Mouse (Mus musculus) lung, adult 2 months (tissue): ENCODE measurements around the gene Gm5460. TPM values are rescaled to one million over a fixed set of nuclear protein-coding genes. Genes with fewer than 3 reads are reported as not detected.

Source experiments
- DNase-seq: peaks from one replicate; pipeline ENCODE4 v3.0.0; 2022
- H3K4me1 ChIP-seq: fragments of 200-500 bp; 2 replicates; pipeline ENCODE4 v1.6.1; 2011; ENCODE audit warnings: low read length; ENCODE audit not compliant: control insufficient read depth, insufficient read depth
- H3K4me3 ChIP-seq: fragments of 200-500 bp; replicated peaks from 2 replicates; pipeline ENCODE3; 2011; ENCODE audit warnings: low read depth, mild to moderate bottlenecking, control low read depth, low read length; ENCODE audit errors: extremely low read depth
- CTCF ChIP-seq: fragments of 200-500 bp; IDR thresholded peaks from 2 replicates; pipeline ENCODE4 v1.5.1; 2011; ENCODE audit warnings: mild to moderate bottlenecking, low read length, control low read depth; ENCODE audit not compliant: insufficient read depth
- POLR2A ChIP-seq: fragments of 200-500 bp; IDR thresholded peaks from 2 replicates; pipeline ENCODE4 v1.6.1; 2011; ENCODE audit warnings: low read depth, mild to moderate bottlenecking, control low read depth, low read length, borderline replicate concordance; ENCODE audit errors: extremely low read depth
- WGBS: fragments of 180-500 bp; shearing (Covaris S2); methylation state at CpG from one replicate; pipeline ENCODE4 v1.1.7; 2018; 5-methylcytosine and 5-hydroxymethylcytosine counted together
- polyA plus RNA-seq: library from polyadenylated mRNA; depleted of rRNA; stranded (reverse); fragments of >200 nt; gene quantifications from 2 replicates; pipeline ENCODE4 v1.2.3, GENCODE M21; 2012

Gene Gm5460
- polyA plus RNA-seq, 1 experiment = not detected

- H3K4me3 ChIP-seq = no peak overlapping the region
- TF ChIP-seq CTCF (no peak), POLR2A (no peak)
- no peak for DNase-seq
- no peaks in the 10 kb centered on the region for H3K4me1 ChIP-seq
Measured at GRCm38 (mm10) chr14:34000076-34000475, 16.5 kb upstream of the Gm5460 start.

DNA sequence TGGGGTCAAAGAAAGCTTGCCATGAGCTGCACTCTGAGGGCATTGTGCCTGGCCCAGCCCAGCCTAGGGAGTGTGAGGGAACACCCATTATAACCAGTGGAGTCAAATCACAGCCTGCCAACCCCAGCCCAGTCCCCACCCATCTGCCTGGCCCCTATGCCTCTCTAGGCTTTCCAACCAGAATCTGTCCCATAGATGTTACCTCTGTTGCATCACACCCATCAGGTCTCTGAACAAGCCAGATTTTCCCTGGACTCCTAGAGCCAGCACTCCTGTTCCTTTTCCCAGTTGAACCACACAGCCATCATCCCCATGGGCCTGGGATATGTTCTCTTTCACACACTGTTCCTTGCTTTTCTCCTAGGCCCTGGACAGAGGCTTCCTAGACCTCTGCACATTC lies 15.1 kb upstream of the Gm5460 start:
- TF ChIP-seq POLR2A (no peak), CTCF (no peak)
- DNase-seq = no peak
- no peaks in the 10 kb centered on the region for H3K4me1 ChIP-seq
- no peak overlapping the region for H3K4me3 ChIP-seq

DNA sequence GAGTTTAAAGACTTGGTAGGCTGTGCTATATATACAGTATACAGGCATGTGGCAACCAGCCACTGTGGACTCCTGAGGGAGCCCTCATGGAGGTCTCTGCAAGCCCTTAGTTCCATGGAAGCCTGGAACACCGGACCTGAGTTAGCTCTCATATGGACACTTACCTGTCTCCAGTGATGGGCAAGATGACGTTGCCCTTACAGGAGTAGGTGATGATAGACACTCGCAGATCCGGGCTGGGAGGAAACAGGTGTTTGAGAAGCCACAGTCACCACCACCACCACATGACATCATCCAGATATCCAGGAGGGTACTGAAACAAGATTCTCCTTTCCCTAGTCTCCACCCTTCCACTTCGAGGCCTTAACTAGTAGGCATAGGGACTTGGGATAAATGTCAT lies 14.2 kb upstream of the Gm5460 start:
- no peaks in the 10 kb centered on the region for H3K4me1 ChIP-seq
- TF ChIP-seq CTCF = no peak
- TF ChIP-seq POLR2A = no peak
- no peak overlapping the region for H3K4me3 ChIP-seq
- DNase-seq = no peak
- 84% methylated on average over 5 of the region's 5 CpGs for WGBS

- WGBS = 85% methylated on average over 3 of the region's 3 CpGs
- no peak for TF ChIP-seq POLR2A
- no peak for TF ChIP-seq CTCF
Measured at GRCm38 (mm10) chr14:34015063-34015462, 1.5 kb upstream of the Gm5460 start, which contains the start of gene Gm30083. Gene Gm30083, minus strand, starts transcription at chr14:34015182.

GRCm38 (mm10) chr14:34016938-34017337 lies 380 bp downstream of the Gm5460 start:
- TF ChIP-seq CTCF (no peak), POLR2A (no peak)
- 77% methylated on average over 2 of the region's 2 CpGs for WGBS
- no peak overlapping the region for H3K4me3 ChIP-seq
- DNase-seq = no peak
- H3K4me1 ChIP-seq = no peaks in the 10 kb centered on the region

More at GRCm38 (mm10) chr14:34015063-34015462, 1.5 kb upstream of the Gm5460 start, which contains the start of gene Gm30083:
- Histone ChIP-seq H3K4me3 (no peak within 1 kb of the TSS), H3K4me1 (no peaks in the 10 kb centered on the region)
- no peak for DNase-seq

- DNase-seq = no peak
- WGBS = 33% methylated on average over 2 of the region's 2 CpGs
- Histone ChIP-seq H3K4me3 (no peak overlapping the region), H3K4me1 (no peaks in the 10 kb centered on the region)
- no peak for TF ChIP-seq POLR2A
- TF ChIP-seq CTCF = no peak
Measured at GRCm38 (mm10) chr14:34026710-34027109, 10.2 kb downstream of the Gm5460 start.

DNA sequence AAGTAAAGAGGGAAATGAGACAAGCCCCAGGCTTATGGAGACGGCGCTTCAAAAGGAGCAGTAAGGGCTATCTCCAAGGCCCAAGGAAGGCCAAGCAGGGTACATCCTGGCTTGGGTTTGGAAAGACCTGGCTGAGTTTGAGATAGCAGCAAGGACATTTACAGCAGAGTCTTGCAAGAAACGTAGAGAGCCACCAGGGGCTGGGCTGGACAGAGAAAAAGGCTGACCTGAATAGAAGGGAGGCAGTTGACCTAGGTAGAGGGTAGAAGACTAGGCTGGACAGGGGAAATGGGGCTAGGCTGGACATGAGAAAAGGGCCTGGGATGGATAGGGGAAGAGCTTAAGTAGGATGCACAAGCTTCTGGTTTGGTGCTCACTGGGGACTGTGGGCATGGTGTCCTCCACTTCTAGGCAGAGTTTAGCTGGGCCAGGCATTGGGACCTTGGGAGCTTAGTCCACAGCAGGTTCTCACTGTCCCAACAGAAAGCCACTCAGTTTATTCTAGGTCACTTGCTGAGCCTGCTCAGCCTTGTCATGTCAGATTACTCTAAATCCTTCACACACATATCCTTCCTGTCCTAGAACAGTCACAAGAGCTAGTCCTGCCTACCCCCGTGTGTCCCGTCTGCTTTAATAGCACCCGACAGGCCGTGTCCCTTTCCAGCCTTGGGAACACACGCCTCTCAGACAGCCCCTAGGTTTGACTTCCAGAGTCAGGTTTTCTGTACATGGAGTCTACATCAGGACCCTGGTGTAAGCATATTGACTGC lies 17.5 kb downstream of the Gm5460 start:
- DNase-seq = no peak
- WGBS = 87% methylated on average over 8 of the region's 8 CpGs
- no peak overlapping the region for H3K4me3 ChIP-seq
- H3K4me1 ChIP-seq = no peaks in the 10 kb centered on the region
- no peak for TF ChIP-seq CTCF
- no peak for TF ChIP-seq POLR2A

- TF ChIP-seq POLR2A (no peak), CTCF (no peak)
- Histone ChIP-seq H3K4me3 (no peak overlapping the region), H3K4me1 (no peaks in the 10 kb centered on the region)
- no peak for DNase-seq
- WGBS = 74% methylated on average over 4 of the region's 4 CpGs
Measured at GRCm38 (mm10) chr14:34041241-34041640, 24.7 kb downstream of the Gm5460 start.

GRCm38 (mm10) chr14:34043341-34043740 lies 26.8 kb downstream of the Gm5460 start:
- no peak for DNase-seq
- WGBS = 58% methylated on average over 3 of the region's 3 CpGs
- no peak overlapping the region for H3K4me3 ChIP-seq
- TF ChIP-seq POLR2A = no peak
- no peak for TF ChIP-seq CTCF
- H3K4me1 ChIP-seq = no peaks in the 10 kb centered on the region

DNA sequence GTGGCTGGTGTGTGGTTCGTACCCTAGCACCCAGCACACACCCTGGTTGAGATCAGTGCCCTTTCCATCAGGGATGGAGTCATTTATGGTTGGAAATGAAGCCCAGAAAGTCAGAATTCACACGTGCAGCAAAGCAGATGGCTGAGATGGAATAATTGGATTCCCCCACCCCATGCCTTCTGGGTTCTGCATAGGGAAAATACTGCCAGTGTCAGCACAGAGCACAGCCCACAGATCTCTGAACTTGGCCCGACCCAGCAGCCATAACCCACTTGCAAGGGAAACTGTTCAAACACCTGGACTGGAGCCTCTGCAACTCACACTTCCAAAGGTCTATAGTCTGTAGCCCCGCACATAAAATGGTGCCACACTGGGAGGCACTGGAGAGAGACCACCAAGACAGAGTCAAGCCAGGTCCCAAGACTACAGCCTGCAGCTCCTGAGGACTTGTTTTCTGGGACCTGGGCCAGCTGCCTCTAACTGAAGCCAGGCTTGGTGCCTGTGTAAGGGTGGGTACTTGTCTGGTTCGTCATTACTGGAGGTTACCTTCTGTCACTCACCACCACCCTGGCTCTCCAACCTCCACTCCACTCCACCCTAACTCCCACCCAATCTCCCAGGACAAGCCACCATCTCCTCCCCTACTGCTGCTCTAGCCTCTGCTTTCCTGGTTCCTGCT lies 33.7 kb downstream of the Gm5460 start:
- TF ChIP-seq POLR2A = no peak
- TF ChIP-seq CTCF = no peak
- no peak overlapping the region for H3K4me3 ChIP-seq
- WGBS = 68% methylated on average over 5 of the region's 5 CpGs
- no peak for DNase-seq
- no peaks in the 10 kb centered on the region for H3K4me1 ChIP-seq

DNA sequence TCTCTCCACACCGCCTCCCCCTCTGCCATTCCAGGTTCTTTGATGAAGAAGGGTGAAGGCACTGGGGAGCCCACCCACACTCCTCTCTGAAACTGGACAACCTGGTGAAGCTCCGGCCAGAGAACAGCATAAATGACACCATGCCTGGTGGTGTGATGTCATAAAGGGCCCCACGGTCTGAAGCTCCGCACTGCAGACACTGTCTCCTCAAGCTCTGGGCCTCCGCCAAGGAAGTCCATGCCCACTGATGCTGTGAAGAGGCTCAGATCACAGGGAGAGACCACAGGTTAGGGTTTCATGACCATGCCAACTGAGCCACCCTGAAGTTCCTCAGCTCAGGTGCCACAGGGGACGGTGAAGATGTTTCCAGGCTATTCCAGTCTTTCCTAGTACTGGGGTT lies 36.0 kb downstream of the Gm5460 start, which contains the start of gene Antxrl:
Gene Antxrl (plus strand): TSS at position 192 of the 400 bp plus-strand sequence.
- DNase-seq = no peak
- Histone ChIP-seq H3K4me3 (no peak within 1 kb of the TSS), H3K4me1 (no peaks in the 10 kb centered on the region)
- 86% methylated on average over 6 of the region's 6 CpGs for WGBS
- TF ChIP-seq POLR2A (no peak), CTCF (no peak)
